Mouse (Mus musculus) embryonic facial prominence, embryonic 14.5 days (tissue): ENCODE results near the gene Gstt2. TPM values are rescaled to one million over a fixed set of nuclear protein-coding genes. Genes with fewer than 3 reads are reported as not detected.
"Not testable (repeated sequence)": the region's sequence is repeated elsewhere in the genome, so short reads cannot be mapped to it uniquely, and the experiment has no call there.

ENCODE experiments used
- ATAC-seq: fragments of 200-750 bp; cut with Nextera tagmentation; 2 replicates; pipeline ENCODE4 v1.8.0; 2017; ENCODE audit warnings: low read depth, moderate number of reproducible peaks, moderate TSS enrichment
- DNase-seq: peaks from one replicate; pipeline ENCODE4 v3.0.0-alpha.2; 2015; ENCODE audit warnings: low spot score
- H3K27ac ChIP-seq: fragments of 300-500 bp; sonication (generic); replicated peaks from 2 replicates; pipeline ENCODE4 v1.5.1; 2014; ENCODE audit warnings: low read depth, mild to moderate bottlenecking, low read length, moderate library complexity
- H3K27me3 ChIP-seq: fragments of 300-500 bp; sonication (generic); replicated peaks from 2 replicates; pipeline ENCODE4 v1.6.1; 2014; ENCODE audit warnings: low read length; ENCODE audit not compliant: control insufficient read depth, insufficient read depth
- H3K36me3 ChIP-seq: fragments of 300-500 bp; sonication (generic); 2 replicates; pipeline ENCODE4 v1.6.1; 2014; ENCODE audit warnings: low read length, mixed read lengths; ENCODE audit not compliant: control insufficient read depth, insufficient read depth
- H3K4me1 ChIP-seq: fragments of 300-500 bp; sonication (generic); 2 replicates; pipeline ENCODE4 v1.6.1; 2014; ENCODE audit warnings: antibody characterized with exemption, low read length; ENCODE audit not compliant: control insufficient read depth, insufficient read depth
- H3K4me2 ChIP-seq: fragments of 300-500 bp; sonication (generic); 2 replicates; pipeline ENCODE4 v1.6.1; 2014; ENCODE audit warnings: low read depth, mild to moderate bottlenecking, low read length, moderate library complexity, mixed read lengths
- H3K4me3 ChIP-seq: fragments of 300-500 bp; sonication (generic); 2 replicates; pipeline ENCODE4 v1.5.1; 2014; ENCODE audit warnings: low read depth, mild to moderate bottlenecking, low read length
- H3K9ac ChIP-seq: fragments of 300-500 bp; sonication (generic); 2 replicates; pipeline ENCODE4 v1.6.1; 2014; ENCODE audit warnings: low read depth, mild to moderate bottlenecking, low read length, moderate library complexity, mixed read lengths
- H3K9me3 ChIP-seq: fragments of 300-500 bp; sonication (generic); 2 replicates; pipeline ENCODE4 v1.6.1; 2016; ENCODE audit warnings: low read length; ENCODE audit not compliant: control insufficient read depth
- WGBS: fragments of 180-500 bp; shearing (Covaris S2); extraction: QIAGEN DNeasy Blood & Tissue Kit; methylation state at CpG from one replicate; pipeline ENCODE4 v1.1.7; 2014; 5-methylcytosine and 5-hydroxymethylcytosine counted together
- polyA plus RNA-seq: library from polyadenylated mRNA; unstranded; fragments of >200 nt; fragmentation: Nextera tagmentation; extraction: Ambion mirVana; gene quantifications from 2 replicates; pipeline ENCODE4 v1.2.1, GENCODE M21; 2014

The Gstt2 gene
- polyA plus RNA-seq, 1 experiment from 2014 or later = 9.7 TPM

GRCm38 (mm10) chr10:75873543-75874170, 36.4 kb upstream of the Gstt2 start:
- H3K36me3 ChIP-seq = no peaks in the 10 kb centered on the region
- peak overlapping the region; percentile 64 for H3K27ac ChIP-seq
- peak overlapping the region; percentile 53 for H3K4me2 ChIP-seq
- 21% methylated on average over 10 of the region's 10 CpGs for WGBS
- H3K4me1 ChIP-seq = peaks cover 10% of the 10 kb centered on the region
- no peaks in the 10 kb centered on the region for H3K27me3 ChIP-seq
- no peaks in the 10 kb centered on the region for H3K9me3 ChIP-seq
- DNase-seq (no peak), ATAC-seq (no peak)
- H3K4me3 ChIP-seq = peak overlapping the region; percentile 34
- H3K9ac ChIP-seq = no peak overlapping the region

DNA sequence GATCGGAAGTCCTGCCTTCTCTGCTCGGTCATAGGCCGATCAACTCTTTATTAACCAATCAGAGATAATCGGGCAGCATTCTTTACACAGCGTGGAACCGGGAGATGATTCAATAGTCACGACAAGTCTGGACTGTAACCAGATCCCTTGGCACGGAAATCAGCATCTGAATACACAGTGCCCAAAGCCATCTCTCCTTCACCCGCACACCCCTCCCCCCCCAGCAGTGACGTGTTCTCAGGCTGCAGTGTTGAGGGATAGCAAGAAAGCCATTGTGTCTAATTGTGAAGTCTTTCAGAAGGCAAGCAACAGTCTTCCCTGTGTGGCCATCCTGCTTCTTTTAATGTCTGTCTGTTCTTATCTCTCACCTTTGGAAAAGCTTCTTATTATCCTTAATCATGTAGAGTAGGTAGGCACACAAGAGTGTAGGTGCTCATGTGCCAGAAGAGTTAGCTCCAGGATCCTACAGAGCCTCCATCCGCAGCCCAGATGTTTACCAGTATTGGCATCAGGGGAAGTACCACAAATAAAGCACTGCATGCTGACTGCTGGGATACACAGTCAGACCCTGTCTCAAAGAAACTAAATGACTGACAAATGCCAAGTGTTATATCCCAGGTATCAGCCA, 35.8 kb upstream of the Gstt2 start:
- peaks cover 10% of the 10 kb centered on the region for H3K4me1 ChIP-seq
- WGBS = 3% methylated on average over 11 of the region's 11 CpGs
- peak; percentile 97 for DNase-seq

DNA sequence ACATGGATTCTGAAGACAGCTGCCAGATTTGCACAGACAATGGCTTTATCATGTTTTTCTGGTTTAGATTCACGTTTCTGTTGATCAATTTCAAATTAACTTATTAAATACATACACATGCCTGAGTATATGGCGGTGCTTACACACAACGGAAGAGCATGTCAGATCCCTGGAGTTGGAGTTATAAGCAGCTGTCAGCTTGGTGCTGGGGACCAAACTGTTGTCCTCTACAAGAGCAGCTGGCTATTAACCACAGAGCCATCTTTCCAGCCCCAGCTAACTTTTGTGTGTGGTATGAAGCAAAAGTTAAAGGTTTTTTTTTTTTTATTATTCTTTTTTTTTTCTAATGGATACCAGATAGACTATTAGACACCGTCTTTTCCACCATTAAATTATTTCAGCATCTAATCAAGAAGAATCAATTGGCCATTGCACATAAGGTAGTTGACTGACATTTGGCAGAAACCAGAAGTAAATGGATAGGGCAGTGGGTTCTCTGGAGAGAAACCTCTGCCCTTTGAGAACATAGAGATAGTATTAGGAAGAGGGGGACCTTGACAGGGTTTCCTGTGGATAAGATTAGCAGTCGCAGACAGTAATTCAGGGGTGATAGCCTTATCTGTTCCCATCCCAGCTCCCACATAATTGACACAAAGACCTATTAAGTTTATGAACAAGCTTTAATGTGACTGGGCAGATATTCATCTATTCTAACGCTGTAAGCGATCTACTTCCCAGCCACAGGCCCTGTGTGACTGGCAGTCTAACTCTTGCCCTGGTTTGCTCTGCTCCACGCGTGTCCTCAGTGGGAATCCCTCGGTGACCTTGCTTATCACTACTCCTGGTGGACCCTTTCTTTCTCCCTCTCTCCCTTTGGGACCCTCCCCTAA, 35.0 kb upstream of the Gstt2 start:
- ATAC-seq = no peak
- H3K36me3 ChIP-seq = no peaks in the 10 kb centered on the region
- 39% methylated on average over 10 of the region's 10 CpGs for WGBS
- peak overlapping the region; percentile 34 for H3K4me3 ChIP-seq
- H3K9ac ChIP-seq = peak overlapping the region; percentile 38
- H3K27me3 ChIP-seq = no peaks in the 10 kb centered on the region
- H3K4me2 ChIP-seq = peak overlapping the region; percentile 53
- peaks cover 10% of the 10 kb centered on the region for H3K4me1 ChIP-seq
- H3K9me3 ChIP-seq = no peaks in the 10 kb centered on the region
- DNase-seq = no peak
- H3K27ac ChIP-seq = peak overlapping the region; percentile 64; the same call in 1 of the 2 replicates

More for the DNA sequence above, 35.8 kb upstream of the Gstt2 start:
- H3K27me3 ChIP-seq = no peaks in the 10 kb centered on the region
- peak overlapping the region; percentile 53 for H3K4me2 ChIP-seq
- H3K36me3 ChIP-seq = no peaks in the 10 kb centered on the region
- peak overlapping the region; percentile 38 for H3K9ac ChIP-seq
- H3K4me3 ChIP-seq = peak overlapping the region; percentile 34
- peak; percentile 99 for ATAC-seq
- H3K27ac ChIP-seq = peak overlapping the region; percentile 64
- no peaks in the 10 kb centered on the region for H3K9me3 ChIP-seq

GRCm38 (mm10) chr10:75861587-75861986, 24.4 kb upstream of the Gstt2 start:
- no peak overlapping the region for H3K4me2 ChIP-seq
- H3K4me3 ChIP-seq = no peak overlapping the region
- no peak for ATAC-seq
- DNase-seq = no peak
- H3K36me3 ChIP-seq = peaks cover 20% of the 10 kb centered on the region
- no peak overlapping the region for H3K9ac ChIP-seq
- no peaks in the 10 kb centered on the region for H3K9me3 ChIP-seq
- no peak overlapping the region for H3K27ac ChIP-seq
- H3K27me3 ChIP-seq = no peaks in the 10 kb centered on the region
- H3K4me1 ChIP-seq = peaks cover 10% of the 10 kb centered on the region
- WGBS = 88% methylated on average over 5 of the region's 5 CpGs

DNA sequence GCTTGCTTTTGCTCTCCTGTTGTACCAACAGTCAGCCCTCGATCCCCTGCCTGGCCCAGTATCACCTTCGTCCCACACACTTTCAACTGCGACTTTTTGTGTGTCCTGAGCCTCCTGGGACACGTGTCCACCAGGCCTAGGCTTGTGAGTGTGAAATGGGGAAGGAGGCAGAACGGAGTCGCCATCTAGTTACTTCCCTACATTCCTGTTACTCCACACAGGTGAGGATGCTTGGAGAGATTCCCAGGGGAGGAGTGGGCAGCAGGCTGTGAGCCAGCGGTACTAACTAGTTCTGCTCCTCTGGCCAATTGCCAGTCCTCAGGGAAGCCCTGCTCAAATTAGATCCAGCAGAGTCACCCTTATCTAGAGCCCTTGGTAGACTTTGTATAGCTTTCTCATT, 23.5 kb upstream of the Gstt2 start:
- H3K4me1 ChIP-seq = peaks cover 10% of the 10 kb centered on the region
- peak overlapping the region; percentile 94 for H3K27ac ChIP-seq
- H3K4me3 ChIP-seq = peak overlapping the region; percentile 68; the same call in 1 of the 2 replicates
- DNase-seq = peak; percentile 65
- peak overlapping the region; percentile 66 for H3K4me2 ChIP-seq
- peak overlapping the region; percentile 90; the same call in 1 of the 2 replicates for H3K9ac ChIP-seq
- H3K36me3 ChIP-seq = peaks cover 20% of the 10 kb centered on the region
- ATAC-seq = no peak
- H3K9me3 ChIP-seq = no peaks in the 10 kb centered on the region
- H3K27me3 ChIP-seq = no peaks in the 10 kb centered on the region
- 31% methylated on average over 7 of the region's 7 CpGs for WGBS

DNA sequence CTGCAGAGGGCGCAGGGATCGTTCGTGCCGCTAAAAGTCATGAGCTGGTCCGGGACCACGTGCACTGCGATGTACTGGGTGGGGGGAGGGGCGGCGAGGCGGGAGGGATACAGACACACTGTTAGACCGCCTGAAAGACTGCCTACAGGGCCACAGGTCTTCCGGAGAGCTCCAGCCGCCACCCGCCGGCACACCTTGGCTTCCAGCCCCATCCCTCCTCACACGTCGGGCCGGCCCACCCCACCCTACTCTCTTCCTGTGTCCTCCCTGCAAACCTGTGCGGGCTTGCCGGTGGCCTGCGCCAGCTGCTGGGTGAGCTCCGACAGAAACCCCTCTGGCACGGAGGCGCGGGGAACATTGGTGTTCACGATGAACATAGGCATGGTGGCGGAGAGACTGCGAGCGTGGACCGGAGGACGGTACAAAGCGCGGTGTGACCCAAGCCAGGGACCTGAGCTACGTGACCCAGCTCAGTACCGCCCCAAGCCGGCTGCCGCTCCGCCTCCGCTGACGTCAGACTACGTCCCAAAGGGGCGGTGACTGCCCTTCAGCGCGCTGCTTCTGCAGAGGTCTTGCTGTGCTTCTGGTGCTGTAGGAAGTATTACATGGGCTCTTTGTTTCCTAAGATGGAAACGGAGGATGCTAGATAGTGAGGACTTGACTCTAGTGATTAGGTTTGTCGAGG, 22.7 kb upstream of the Gstt2 start, which contains the start of gene Mif:
Gene Mif (minus strand): TSS at position 455 of the 685 bp plus-strand sequence.
- WGBS = 1% methylated on average over 19 of the region's 46 CpGs
- peak; percentile 98 for ATAC-seq

GRCm38 (mm10) chr10:75859107-75859746, 22.0 kb upstream of the Gstt2 start:
- Histone ChIP-seq H3K4me1 (peaks cover 10% of the 10 kb centered on the region), H3K27ac (peak overlapping the region; percentile 94; the same call in 1 of the 2 replicates), H3K27me3 (no peaks in the 10 kb centered on the region), H3K36me3 (peaks cover 20% of the 10 kb centered on the region), H3K4me3 (peak overlapping the region; percentile 68), H3K9ac (peak overlapping the region; percentile 90), H3K9me3 (no peaks in the 10 kb centered on the region), H3K4me2 (peak overlapping the region; percentile 66)
- 3% methylated on average over 21 of the region's 27 CpGs for WGBS
- ATAC-seq (peak; percentile 70), DNase-seq (peak; percentile 80)

More for the DNA sequence above, 22.7 kb upstream of the Gstt2 start, which contains the start of gene Mif:
- peak within 1 kb of the TSS; percentile 90 for H3K9ac ChIP-seq
- peak within 1 kb of the TSS; percentile 66 for H3K4me2 ChIP-seq
- peak within 1 kb of the TSS; percentile 68 for H3K4me3 ChIP-seq
- not testable (repeated sequence) for H3K27me3 ChIP-seq, H3K9me3 ChIP-seq, H3K4me1 ChIP-seq
- H3K27ac ChIP-seq = peak within 1 kb of the TSS; percentile 94
- peak; percentile 95 for DNase-seq
- H3K36me3 ChIP-seq = peaks cover 20% of the 10 kb centered on the region
